ENCODE assay signal across 8 mouse cellular contexts in genomic region chr11:20531682-20531991, GRCm38 (mm10). TPM values are rescaled to one million over a fixed set of nuclear protein-coding genes. Genes with fewer than 3 reads are reported as not detected.
A peak's percentile ranks its signal among the peaks of the same experiment; 100 is the strongest.
DNase-seq lines count a peak whose midpoint lies in the region; ATAC-seq and TF ChIP-seq lines count a peak whose summit lies in the region.

No protein-coding gene starts in this region.

- no peaks in the 10 kb centered on the region for H3K36me3 ChIP-seq in lung, embryonic 15.5 days
- H3K36me3 ChIP-seq in forebrain, embryonic 11.5 days (ENCODE audit: control insufficient read depth, insufficient read depth, low read length), result no peaks in the 10 kb centered on the region
- H3K36me3 ChIP-seq in limb, embryonic 13.5 days, result no peaks in the 10 kb centered on the region

- no peak for TF ChIP-seq POLR2A in olfactory bulb, adult 2 months (IDR thresholded peaks at IDR 0.05; ENCODE audit: insufficient read depth, low read depth, low read length)

- no peak for TF ChIP-seq CTCF in olfactory bulb, adult 2 months (IDR thresholded peaks at IDR 0.05; ENCODE audit: insufficient read depth, low read depth, low read length)

- peak overlapping the region; percentile 58 for H3K9ac ChIP-seq in lung, embryonic 15.5 days
- H3K9ac ChIP-seq in forebrain, embryonic 11.5 days (ENCODE audit: low read length), result peak overlapping the region; percentile 49
- H3K9ac ChIP-seq in limb, embryonic 13.5 days, result peak overlapping the region; percentile 71

- no peak for ATAC-seq in lung, embryonic 15.5 days (ENCODE audit: borderline replicate concordance, extremely low read depth, low FRiP score, low TSS enrichment)
- ATAC-seq in forebrain, embryonic 11.5 days (replicated peaks; ENCODE audit: low FRiP score), result no peak; the same call in 1 of the 2 replicates
- no peak for ATAC-seq in limb, embryonic 13.5 days (ENCODE audit: low FRiP score, low read depth)

- H3K4me3 ChIP-seq in lung, embryonic 15.5 days, result peak overlapping the region; percentile 50
- peak overlapping the region; percentile 43 for H3K4me3 ChIP-seq in forebrain, embryonic 11.5 days (ENCODE audit: low read depth, low read length)
- peak overlapping the region; percentile 56 for H3K4me3 ChIP-seq in limb, embryonic 13.5 days
- peak overlapping the region; percentile 51 for H3K4me3 ChIP-seq in olfactory bulb, adult 2 months (ENCODE audit: insufficient read depth, low read depth, low read length)

- 12% methylated on average over 1 of the region's 1 CpGs for WGBS in lung, embryonic 15.5 days
- WGBS in forebrain, embryonic 11.5 days, result 35% methylated on average over 1 of the region's 1 CpGs
- WGBS in limb, embryonic 13.5 days, result 14% methylated on average over 1 of the region's 1 CpGs
- WGBS in olfactory bulb, adult 2 months, result 6% methylated on average over 1 of the region's 1 CpGs

- H3K4me2 ChIP-seq in lung, embryonic 15.5 days, result peak overlapping the region; percentile 87
- H3K4me2 ChIP-seq in forebrain, embryonic 11.5 days (ENCODE audit: low read depth, low read length, severe bottlenecking), result peak overlapping the region; percentile 52
- peak overlapping the region; percentile 71 for H3K4me2 ChIP-seq in limb, embryonic 13.5 days (replicated peaks)

- H3K9me3 ChIP-seq in lung, embryonic 15.5 days, result no peaks in the 10 kb centered on the region
- no peaks in the 10 kb centered on the region for H3K9me3 ChIP-seq in forebrain, embryonic 11.5 days (ENCODE audit: control insufficient read depth, low read length)
- no peaks in the 10 kb centered on the region for H3K9me3 ChIP-seq in limb, embryonic 13.5 days

- no peaks in the 10 kb centered on the region for H3K27me3 ChIP-seq in lung, embryonic 15.5 days
- H3K27me3 ChIP-seq in forebrain, embryonic 11.5 days (ENCODE audit: control insufficient read depth, insufficient read depth, low read length), result no peaks in the 10 kb centered on the region
- H3K27me3 ChIP-seq in limb, embryonic 13.5 days, result no peaks in the 10 kb centered on the region

- H3K4me1 ChIP-seq in lung, embryonic 15.5 days, result peaks cover 16% of the 10 kb centered on the region
- no peaks in the 10 kb centered on the region for H3K4me1 ChIP-seq in forebrain, embryonic 11.5 days (replicated peaks; ENCODE audit: control insufficient read depth, insufficient read depth, low read length)
- H3K4me1 ChIP-seq in limb, embryonic 13.5 days, result peaks cover 15% of the 10 kb centered on the region
- 0 out of 2 replicates have a peak, but pooled peaks cover 2% of the 10 kb centered on the region for H3K4me1 ChIP-seq in olfactory bulb, adult 2 months (ENCODE audit: control insufficient read depth, insufficient read depth, low read length)

- peak overlapping the region; percentile 86 for H3K27ac ChIP-seq in lung, embryonic 15.5 days
- no peak overlapping the region for H3K27ac ChIP-seq in forebrain, embryonic 11.5 days (ENCODE audit: low read depth, low read length)
- peak overlapping the region; percentile 81 for H3K27ac ChIP-seq in limb, embryonic 13.5 days
- H3K27ac ChIP-seq in olfactory bulb, adult 2 months (ENCODE audit: insufficient read depth, low read depth, low read length), result peak overlapping the region; percentile 66

- no peak for DNase-seq in lung, postnatal 14 days
- no peak for DNase-seq in forebrain, embryonic 11.5 days (ENCODE audit: low spot score)
- DNase-seq in right cerebral cortex, postnatal 4 days, result no peak
- no peak for DNase-seq in gastrocnemius, adult 18-20 months (ENCODE audit: low spot score)
- DNase-seq in right cerebral cortex, adult 2 months (ENCODE audit: low spot score in 2 of 2), result no peak

RNA-seq across cellular contexts. Expression of gene Sertad2, which starts 11.4 kb away (rescaled TPM):
- 36.7 and 41.4 TPM in 2 replicates for polyA plus RNA-seq in lung, embryonic 15.5 days (2015; fragmentation: Nextera tagmentation; extraction: Ambion mirVana)
- 26.5 and 29.4 TPM in 2 replicates for polyA plus RNA-seq in forebrain, embryonic 11.5 days (2014; fragmentation: Nextera tagmentation; extraction: Ambion mirVana)
- 50.9 and 55.0 TPM in 2 replicates for polyA plus RNA-seq in limb, embryonic 13.5 days (2015; fragmentation: Nextera tagmentation; extraction: Ambion mirVana)
- polyA plus RNA-seq in olfactory bulb, adult 2 months (2012; ENCODE audit: insufficient read depth, insufficient read length, low replicate concordance, missing spikeins), result not detected in 2 replicates
- total RNA-seq in gastrocnemius, adult 18-20 months (2021), result 10 to 100 TPM; 12.4 to 12.8 TPM

Comparison
In these comparisons a context has a peak if more than half of its experiments do, and no peak if none do; other contexts are left out.
1. RNA of gene Sertad2, which starts 11.4 kb away (polyA plus RNA-seq): 50.9 to 55.0 TPM in limb, embryonic 13.5 days, 36.7 to 41.4 TPM in lung, embryonic 15.5 days and 26.5 to 29.4 TPM in forebrain, embryonic 11.5 days; not detected in olfactory bulb, adult 2 months; every median in the first group is over 10 times any median in the second.
2. Peak in every context shown above with its lines, with median percentiles within 50 percentile points of each other: H3K4me2 ChIP-seq, H3K4me3 ChIP-seq and H3K9ac ChIP-seq.